Mouse (Mus musculus) urinary bladder, postnatal 36 days (tissue): Measurements from ENCODE around the gene Eral1.

ENCODE experiments used
- DNase-seq, 2 experiments: peaks; one replicate each; pipeline ENCODE4 v3.0.0; 2022; ENCODE audit warnings: low spot score in 2 of 2, mixed read lengths in 1 of 2

Eral1 gene

GRCm38 (mm10) chr11:78037831-78038752, 42.1 kb downstream of the Eral1 start, which contains the start of gene Flot2:
Gene Flot2 (plus strand): TSS chr11:78037931.
- DNase-seq: peak; percentile 56 to 79

- DNase-seq: no peak
Measured at GRCm38 (mm10) chr11:78036791-78037190, 43.4 kb downstream of the Eral1 start.

- no peak for DNase-seq
Measured at GRCm38 (mm10) chr11:78033931-78034617, 46.1 kb downstream of the Eral1 start.

- DNase-seq: no peak
Measured at GRCm38 (mm10) chr11:78032809-78033195, 47.4 kb downstream of the Eral1 start.

GRCm38 (mm10) chr11:78031947-78032808, 48.0 kb downstream of the Eral1 start, which contains the start of gene Dhrs13:
Gene Dhrs13 (plus strand): TSS chr11:78032280.
- DNase-seq: peak; percentile 90 to 92

GRCm38 (mm10) chr11:78031389-78031788, 48.8 kb downstream of the Eral1 start:
- no peak for DNase-seq

- DNase-seq: no peak
Measured at GRCm38 (mm10) chr11:78030600-78030999, 49.6 kb downstream of the Eral1 start.

- DNase-seq: no peak
Measured at GRCm38 (mm10) chr11:78029240-78029639, 50.9 kb downstream of the Eral1 start.

- DNase-seq: no peak
Measured at GRCm38 (mm10) chr11:78023607-78024006, 56.6 kb downstream of the Eral1 start.
